Mouse (Mus musculus): ENCODE data around the gene Cmtm5. TPM values are rescaled to one million over a fixed set of nuclear protein-coding genes. Genes with fewer than 3 reads are reported as not detected.
"Not testable (repeated sequence)": the region's sequence is repeated elsewhere in the genome, so short reads cannot be mapped to it uniquely, and the experiment has no call there.

The Cmtm5 gene
- polyA plus RNA-seq, 1 experiment from 2014 or later, result 2.2 TPM

DNA sequence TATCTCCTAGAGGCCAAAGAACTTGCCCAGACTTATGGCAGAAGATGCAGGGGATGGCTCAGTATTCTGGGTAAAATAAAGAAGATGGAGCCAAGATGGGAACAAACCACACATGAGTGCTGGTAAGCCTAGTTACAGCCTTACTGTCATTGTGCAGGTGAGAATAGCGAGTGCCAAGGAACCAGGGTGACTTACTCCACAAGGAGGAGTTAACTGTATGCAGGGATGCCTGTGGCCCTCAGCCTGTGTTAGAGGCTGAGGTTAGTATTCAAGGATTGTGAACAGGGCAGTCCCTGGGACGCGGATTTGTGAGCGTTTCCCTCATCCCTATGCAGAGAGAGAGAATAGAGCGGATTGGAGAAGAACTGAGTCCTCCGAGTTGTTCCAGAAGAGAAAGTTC lies 15.5 kb downstream of the Cmtm5 start:
- H3K4me2 ChIP-seq (replicated peaks), result no peak overlapping the region
- H3K36me3 ChIP-seq, result no peaks in the 10 kb centered on the region
- no peak overlapping the region for H3K4me3 ChIP-seq
- WGBS, result 90% methylated on average over 6 of the region's 6 CpGs
- H3K9me3 ChIP-seq, result no peaks in the 10 kb centered on the region
- no peaks in the 10 kb centered on the region for H3K4me1 ChIP-seq
- no peak for ATAC-seq (ENCODE audit: low FRiP score, low read depth)
- H3K27me3 ChIP-seq, result no peaks in the 10 kb centered on the region
- H3K9ac ChIP-seq (replicated peaks), result no peak overlapping the region
- no peak overlapping the region for H3K27ac ChIP-seq (replicated peaks)

GRCm38 (mm10) chr14:54953664-54954206 lies 17.7 kb downstream of the Cmtm5 start:
- no peak overlapping the region for H3K4me2 ChIP-seq (replicated peaks)
- WGBS, result 93% methylated on average over 8 of the region's 8 CpGs
- ATAC-seq (ENCODE audit: low FRiP score, low read depth), result no peak
- H3K27me3 ChIP-seq, result no peaks in the 10 kb centered on the region
- H3K36me3 ChIP-seq, result no peaks in the 10 kb centered on the region
- H3K4me3 ChIP-seq, result no peak overlapping the region
- no peak overlapping the region for H3K9ac ChIP-seq (replicated peaks)
- H3K4me1 ChIP-seq, result no peaks in the 10 kb centered on the region
- H3K27ac ChIP-seq (replicated peaks), result no peak overlapping the region
- no peaks in the 10 kb centered on the region for H3K9me3 ChIP-seq

DNA sequence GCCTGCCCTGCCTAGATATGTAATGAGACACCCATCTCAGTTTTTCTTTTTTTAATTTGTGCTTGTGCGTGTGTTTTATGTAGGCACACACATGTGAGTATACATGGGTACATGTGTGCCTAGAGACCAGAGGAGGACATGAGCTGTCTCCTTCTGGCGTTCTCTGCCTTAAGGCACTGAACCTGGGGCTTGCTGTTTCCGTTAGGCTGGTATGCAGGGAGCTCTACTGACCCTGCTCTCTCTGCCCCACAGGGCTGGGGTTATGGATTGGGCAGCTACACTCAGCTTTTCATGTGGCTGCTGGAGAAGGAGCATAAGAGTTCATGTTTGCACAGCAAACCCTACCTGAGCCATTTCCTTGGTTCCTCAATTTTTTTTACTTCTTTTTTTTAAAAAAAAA lies 18.4 kb downstream of the Cmtm5 start:
- WGBS, result 88% methylated on average over 3 of the region's 3 CpGs
- Histone ChIP-seq H3K27ac (replicated peaks) (no peak overlapping the region), H3K9me3 (no peaks in the 10 kb centered on the region), H3K27me3 (no peaks in the 10 kb centered on the region), H3K9ac (replicated peaks) (no peak overlapping the region), H3K4me1 (no peaks in the 10 kb centered on the region), H3K36me3 (no peaks in the 10 kb centered on the region), H3K4me3 (no peak overlapping the region), H3K4me2 (replicated peaks) (no peak overlapping the region)
- no peak for ATAC-seq (ENCODE audit: low FRiP score, low read depth)

- no peak overlapping the region for H3K4me2 ChIP-seq (replicated peaks)
- H3K4me1 ChIP-seq, result no peaks in the 10 kb centered on the region
- no peak for ATAC-seq (ENCODE audit: low FRiP score, low read depth)
- no peaks in the 10 kb centered on the region for H3K36me3 ChIP-seq
- H3K27ac ChIP-seq (replicated peaks), result no peak overlapping the region
- 83% methylated on average over 3 of the region's 3 CpGs for WGBS
- no peaks in the 10 kb centered on the region for H3K27me3 ChIP-seq
- H3K9ac ChIP-seq (replicated peaks), result no peak overlapping the region
- H3K9me3 ChIP-seq, result no peaks in the 10 kb centered on the region
- no peak overlapping the region for H3K4me3 ChIP-seq
Observed at GRCm38 (mm10) chr14:54955481-54955880, 19.4 kb downstream of the Cmtm5 start.

DNA sequence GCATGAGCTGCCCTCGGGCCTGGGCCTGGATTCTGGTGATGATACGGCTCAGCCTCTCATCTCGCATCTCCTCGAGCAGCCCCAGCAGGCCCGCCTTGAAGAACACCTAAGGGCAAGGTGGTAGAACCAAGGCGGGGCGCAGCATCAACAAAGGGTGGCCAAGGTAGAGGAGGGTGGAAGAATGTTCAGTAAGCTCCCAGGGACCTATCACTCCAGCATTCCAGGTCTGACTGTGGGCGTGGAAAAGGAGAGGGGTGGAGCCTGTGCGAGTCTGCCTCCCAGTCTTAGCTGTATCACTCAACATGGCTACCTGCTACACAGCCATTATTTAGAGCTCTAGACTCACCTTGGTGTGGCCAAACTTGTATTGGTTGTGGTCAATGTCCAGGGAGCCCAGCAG lies 20.5 kb downstream of the Cmtm5 start:
- Histone ChIP-seq H3K27me3 (no peaks in the 10 kb centered on the region), H3K9me3 (no peaks in the 10 kb centered on the region)

GRCm38 (mm10) chr14:54958503-54958902 lies 22.4 kb downstream of the Cmtm5 start:
- no peak overlapping the region for H3K4me2 ChIP-seq (replicated peaks)
- no peaks in the 10 kb centered on the region for H3K36me3 ChIP-seq
- H3K9ac ChIP-seq (replicated peaks), result no peak overlapping the region
- H3K27me3 ChIP-seq, result no peaks in the 10 kb centered on the region
- 83% methylated on average over 4 of the region's 4 CpGs for WGBS
- no peak for ATAC-seq (ENCODE audit: low FRiP score, low read depth)
- no peak overlapping the region for H3K27ac ChIP-seq (replicated peaks)
- H3K4me3 ChIP-seq, result no peak overlapping the region
- H3K4me1 ChIP-seq, result no peaks in the 10 kb centered on the region
- H3K9me3 ChIP-seq, result no peaks in the 10 kb centered on the region

More for the DNA sequence above, 20.5 kb downstream of the Cmtm5 start:
- Histone ChIP-seq H3K36me3 (no peaks in the 10 kb centered on the region), H3K4me2 (replicated peaks) (no peak overlapping the region), H3K27ac (replicated peaks) (no peak overlapping the region), H3K9ac (replicated peaks) (no peak overlapping the region), H3K4me3 (no peak overlapping the region), H3K4me1 (no peaks in the 10 kb centered on the region)
- no peak for ATAC-seq (ENCODE audit: low FRiP score, low read depth)
- 85% methylated on average over 9 of the region's 9 CpGs for WGBS

GRCm38 (mm10) chr14:54959197-54959596 lies 23.1 kb downstream of the Cmtm5 start:
- H3K9ac ChIP-seq (replicated peaks), result no peak overlapping the region
- no peaks in the 10 kb centered on the region for H3K4me1 ChIP-seq
- no peaks in the 10 kb centered on the region for H3K9me3 ChIP-seq
- no peaks in the 10 kb centered on the region for H3K27me3 ChIP-seq
- H3K4me3 ChIP-seq, result no peak overlapping the region
- H3K36me3 ChIP-seq, result no peaks in the 10 kb centered on the region
- no peak overlapping the region for H3K27ac ChIP-seq (replicated peaks)
- no peak for ATAC-seq (ENCODE audit: low FRiP score, low read depth)
- no peak overlapping the region for H3K4me2 ChIP-seq (replicated peaks)
- WGBS, result 96% methylated on average over 3 of the region's 3 CpGs

DNA sequence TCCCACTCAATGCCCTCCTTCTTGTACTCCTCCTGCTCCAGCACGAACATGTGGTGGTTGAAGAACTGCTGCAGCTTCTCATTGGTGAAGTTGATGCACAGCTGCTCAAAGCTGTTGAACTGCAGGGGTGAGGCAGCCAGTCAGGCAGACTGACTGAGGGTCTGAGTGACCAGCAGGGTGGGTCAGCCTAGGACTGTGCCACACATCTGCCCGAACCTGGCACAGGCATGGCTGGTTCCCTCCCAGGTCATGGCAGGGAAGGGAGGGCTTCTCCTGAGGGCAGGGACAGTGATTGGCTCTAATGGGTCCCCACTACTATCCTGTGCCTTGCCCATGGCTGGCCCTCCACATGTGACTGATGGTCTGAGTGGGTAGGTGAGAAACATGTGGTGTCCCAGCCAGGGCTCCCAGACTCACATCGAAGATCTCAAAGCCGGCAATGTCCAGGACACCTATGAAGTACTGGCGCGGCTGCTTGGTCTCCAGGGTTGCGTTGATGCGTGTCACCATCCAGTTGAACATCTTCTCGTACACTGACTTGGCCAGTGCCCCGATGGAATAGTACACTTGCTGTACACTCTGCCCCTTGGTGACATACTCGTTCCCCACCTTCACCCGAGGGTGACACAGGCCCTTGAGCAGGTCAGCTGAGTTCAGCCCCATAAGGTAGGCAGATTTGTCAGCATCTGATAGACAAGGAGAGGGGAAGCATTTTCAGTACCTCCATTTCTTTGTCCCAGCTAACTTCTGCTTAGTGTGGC lies 24.0 kb downstream of the Cmtm5 start:
- not testable (repeated sequence) for ATAC-seq (ENCODE audit: low FRiP score, low read depth)

DNA sequence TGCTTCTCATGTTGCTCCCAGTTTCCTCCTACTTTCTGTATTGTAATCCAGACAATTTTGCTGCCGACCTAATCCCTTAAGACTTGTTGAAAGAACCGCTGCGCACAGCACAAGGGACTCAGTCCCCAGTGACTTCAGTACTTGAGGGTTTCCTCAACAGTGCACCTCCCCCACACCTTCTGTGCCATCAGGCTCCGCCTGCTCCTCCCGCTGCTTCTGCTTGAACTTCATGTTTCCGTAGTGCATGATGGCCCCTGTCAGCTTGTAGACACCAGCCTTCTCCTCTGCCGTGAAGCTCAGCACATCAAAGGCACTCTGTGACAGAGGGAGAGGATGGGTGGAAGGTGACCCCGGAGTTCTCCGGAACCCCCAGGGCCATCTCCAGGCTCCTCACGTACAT lies 24.7 kb downstream of the Cmtm5 start:
- Histone ChIP-seq H3K9ac (replicated peaks) (no peak overlapping the region), H3K27me3 (no peaks in the 10 kb centered on the region), H3K36me3 (no peaks in the 10 kb centered on the region), H3K4me2 (replicated peaks) (no peak overlapping the region), H3K9me3 (no peaks in the 10 kb centered on the region), H3K4me1 (no peaks in the 10 kb centered on the region), H3K4me3 (no peak overlapping the region), H3K27ac (replicated peaks) (no peak overlapping the region)
- WGBS, result 72% methylated on average over 10 of the region's 10 CpGs
- ATAC-seq (ENCODE audit: low FRiP score, low read depth), result no peak

More for the DNA sequence above, 24.0 kb downstream of the Cmtm5 start:
- H3K9me3 ChIP-seq; H3K27ac ChIP-seq (replicated peaks); H3K9ac ChIP-seq (replicated peaks); H3K4me1 ChIP-seq; H3K4me3 ChIP-seq; H3K4me2 ChIP-seq (replicated peaks); H3K27me3 ChIP-seq; H3K36me3 ChIP-seq: not testable (repeated sequence)
- WGBS, result 96% methylated on average over 12 of the region's 12 CpGs

GRCm38 (mm10) chr14:54961487-54961886 lies 25.4 kb downstream of the Cmtm5 start:
- 81% methylated on average over 5 of the region's 5 CpGs for WGBS

DNA sequence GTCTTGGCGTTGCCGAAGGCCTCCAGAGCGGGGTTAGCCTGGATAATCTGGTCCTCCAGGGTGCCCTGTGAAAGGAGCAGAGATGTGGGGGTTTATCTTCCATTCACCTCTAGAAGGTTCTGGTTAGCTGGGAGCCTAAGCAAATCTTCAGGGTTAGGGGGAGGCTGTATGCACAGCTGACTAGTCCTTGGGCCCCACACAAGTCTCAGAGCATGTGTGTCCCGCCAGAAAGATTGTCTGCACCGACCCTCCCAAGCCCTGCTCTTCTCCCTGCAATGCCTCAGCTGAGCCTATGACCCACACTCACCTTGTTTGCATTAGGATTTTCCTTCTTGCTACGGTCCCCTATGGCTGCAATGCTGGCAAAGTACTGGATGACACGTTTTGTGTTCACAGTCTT lies 26.7 kb downstream of the Cmtm5 start:
- no peak overlapping the region for H3K4me2 ChIP-seq (replicated peaks)
- WGBS, result 85% methylated on average over 7 of the region's 7 CpGs
- H3K27me3 ChIP-seq, result no peaks in the 10 kb centered on the region
- no peak overlapping the region for H3K27ac ChIP-seq (replicated peaks)
- H3K9me3 ChIP-seq, result no peaks in the 10 kb centered on the region
- ATAC-seq (ENCODE audit: low FRiP score, low read depth), result no peak
- H3K9ac ChIP-seq (replicated peaks), result no peak overlapping the region
- H3K4me1 ChIP-seq, result no peaks in the 10 kb centered on the region
- no peak overlapping the region for H3K4me3 ChIP-seq
- H3K36me3 ChIP-seq, result no peaks in the 10 kb centered on the region

More at GRCm38 (mm10) chr14:54961487-54961886, 25.4 kb downstream of the Cmtm5 start:
- Histone ChIP-seq H3K4me3 (no peak overlapping the region), H3K27ac (replicated peaks) (no peak overlapping the region), H3K9me3 (no peaks in the 10 kb centered on the region), H3K36me3 (no peaks in the 10 kb centered on the region), H3K4me2 (replicated peaks) (no peak overlapping the region), H3K27me3 (no peaks in the 10 kb centered on the region), H3K9ac (replicated peaks) (no peak overlapping the region), H3K4me1 (no peaks in the 10 kb centered on the region)
- no peak for ATAC-seq (ENCODE audit: low FRiP score, low read depth)

- Histone ChIP-seq H3K4me2 (replicated peaks) (no peak overlapping the region), H3K36me3 (no peaks in the 10 kb centered on the region), H3K27me3 (no peaks in the 10 kb centered on the region), H3K9me3 (no peaks in the 10 kb centered on the region), H3K27ac (replicated peaks) (no peak overlapping the region), H3K9ac (replicated peaks) (no peak overlapping the region), H3K4me1 (no peaks in the 10 kb centered on the region), H3K4me3 (no peak overlapping the region)
- WGBS, result 87% methylated on average over 11 of the region's 11 CpGs
- ATAC-seq (ENCODE audit: low FRiP score, low read depth), result no peak
Observed at GRCm38 (mm10) chr14:54963727-54964126, 27.7 kb downstream of the Cmtm5 start.

GRCm38 (mm10) chr14:54965044-54965443 lies 29.0 kb downstream of the Cmtm5 start:
- 88% methylated on average over 15 of the region's 15 CpGs for WGBS
- Histone ChIP-seq H3K4me3 (no peak overlapping the region), H3K36me3 (no peaks in the 10 kb centered on the region), H3K4me1 (no peaks in the 10 kb centered on the region), H3K9ac (replicated peaks) (no peak overlapping the region), H3K27me3 (no peaks in the 10 kb centered on the region), H3K4me2 (replicated peaks) (no peak overlapping the region), H3K27ac (replicated peaks) (no peak overlapping the region), H3K9me3 (no peaks in the 10 kb centered on the region)
- no peak for ATAC-seq (ENCODE audit: low FRiP score, low read depth)
